Mouse (Mus musculus): Measurements from ENCODE around the gene Gm28036. TPM values are rescaled to one million over a fixed set of nuclear protein-coding genes. Genes with fewer than 3 reads are reported as not detected.

The Gm28036 gene
- polyA plus RNA-seq (2015; fragmentation: Nextera tagmentation; extraction: Ambion mirVana) = 15.7 and 21.0 TPM in 2 replicates

DNA sequence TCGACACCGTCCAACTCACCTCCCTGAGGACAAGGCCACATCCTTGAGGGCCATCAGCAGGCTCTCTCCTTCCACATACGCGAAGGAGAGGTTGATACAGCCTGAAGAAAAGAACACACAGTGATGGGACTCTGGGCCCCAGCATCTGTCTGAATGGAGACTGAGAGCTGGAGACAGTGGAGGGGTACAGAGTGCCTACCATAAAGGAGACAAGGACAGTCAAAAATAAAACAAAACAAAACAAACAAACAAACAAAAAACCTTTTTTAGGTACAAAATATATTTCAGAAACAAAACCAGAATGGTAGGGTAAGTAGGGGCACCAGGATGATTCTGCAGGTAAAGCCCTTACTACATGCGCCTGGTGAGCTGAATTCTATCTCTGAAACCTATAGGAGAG is at the start of gene Gm28036:
Gm28036 (minus strand) TSS at position 101 of the 400 bp plus-strand sequence.
- 93% methylated on average over 5 of the region's 5 CpGs for WGBS
- Histone ChIP-seq H3K9ac (no peak within 1 kb of the TSS), H3K4me1 (no peaks in the 10 kb centered on the region), H3K4me3 (no peak within 1 kb of the TSS), H3K27ac (no peak within 1 kb of the TSS), H3K36me3 (no peaks in the 10 kb centered on the region; the same call in 1 of the 2 replicates), H3K4me2 (no peak within 1 kb of the TSS), H3K9me3 (no peaks in the 10 kb centered on the region), H3K27me3 (no peaks in the 10 kb centered on the region)
- no peak for ATAC-seq (ENCODE audit: borderline replicate concordance, extremely low read depth, low FRiP score, low TSS enrichment)

DNA sequence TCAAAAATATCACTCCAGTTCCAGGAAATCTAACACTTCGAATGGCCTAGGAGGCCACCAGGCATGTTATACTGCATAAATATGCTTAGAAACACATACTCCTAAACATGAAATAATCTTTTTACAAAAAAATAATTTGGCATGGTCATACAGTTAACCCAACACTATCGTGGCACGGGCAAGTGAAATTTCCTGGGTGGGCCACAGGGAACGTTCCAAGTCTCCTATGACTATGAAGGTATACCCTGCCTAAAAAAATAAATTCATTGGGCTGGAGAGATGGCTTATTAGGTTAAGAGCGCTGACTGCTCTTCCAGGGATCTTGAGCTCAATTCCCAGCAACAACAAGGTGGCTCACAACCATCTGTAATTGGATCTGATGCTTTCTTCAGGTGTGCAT is 39.7 kb upstream of the Gm28036 start:
- Histone ChIP-seq H3K4me2 (no peak overlapping the region), H3K27ac (no peak overlapping the region), H3K9ac (no peak overlapping the region), H3K4me3 (no peak overlapping the region), H3K4me1 (no peaks in the 10 kb centered on the region), H3K9me3 (no peaks in the 10 kb centered on the region), H3K27me3 (no peaks in the 10 kb centered on the region), H3K36me3 (peaks cover 87% of the 10 kb centered on the region)
- no peak for ATAC-seq (ENCODE audit: borderline replicate concordance, extremely low read depth, low FRiP score, low TSS enrichment)
- WGBS = 89% methylated on average over 5 of the region's 5 CpGs

DNA sequence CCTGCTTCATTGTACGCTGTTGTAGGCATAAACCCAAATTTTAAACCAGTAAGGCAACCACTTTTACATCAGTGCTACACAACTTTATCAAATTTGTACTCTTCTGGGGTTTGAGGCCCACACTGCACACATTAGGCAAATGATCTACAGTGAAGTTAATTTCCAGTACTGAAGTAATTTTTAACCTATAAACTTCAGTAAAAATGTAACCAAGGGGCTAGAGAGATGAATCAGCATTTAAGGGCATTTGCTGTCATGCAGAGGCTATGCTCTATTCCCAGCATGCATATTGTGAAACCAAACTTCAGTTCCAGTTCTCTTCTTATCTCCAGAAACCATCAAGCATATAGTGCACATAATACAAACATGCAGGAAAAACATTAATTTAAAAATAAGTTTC is 38.6 kb upstream of the Gm28036 start:
- Histone ChIP-seq H3K9ac (no peak overlapping the region), H3K27me3 (no peaks in the 10 kb centered on the region), H3K4me1 (no peaks in the 10 kb centered on the region), H3K4me2 (no peak overlapping the region), H3K27ac (no peak overlapping the region), H3K4me3 (no peak overlapping the region), H3K36me3 (peaks cover 82% of the 10 kb centered on the region), H3K9me3 (no peaks in the 10 kb centered on the region)
- ATAC-seq (ENCODE audit: borderline replicate concordance, extremely low read depth, low FRiP score, low TSS enrichment) = no peak
- 96% methylated on average over 1 of the region's 1 CpGs for WGBS

DNA sequence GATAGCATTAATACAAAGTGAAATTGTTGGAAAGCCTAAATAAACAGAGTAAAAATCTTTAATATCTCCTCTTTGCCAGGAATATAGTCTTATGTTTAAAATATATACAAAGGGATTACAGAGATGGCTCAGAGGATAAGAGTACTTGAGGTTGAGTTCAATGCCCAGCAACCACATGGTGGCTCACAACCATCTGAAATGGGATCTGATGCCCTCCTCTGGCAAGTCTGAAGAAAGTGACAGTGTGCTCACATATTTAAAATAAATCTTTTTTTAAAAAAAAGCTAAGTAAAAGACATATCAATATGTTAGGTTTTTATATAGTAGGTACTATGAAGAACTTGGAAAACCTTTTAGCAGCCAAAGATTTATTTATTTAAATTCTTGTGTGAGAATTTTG is 24.6 kb upstream of the Gm28036 start:
- no peak overlapping the region for H3K27ac ChIP-seq
- H3K4me3 ChIP-seq = no peak overlapping the region
- no peak overlapping the region for H3K9ac ChIP-seq
- H3K9me3 ChIP-seq = no peaks in the 10 kb centered on the region
- H3K4me2 ChIP-seq = no peak overlapping the region
- no peaks in the 10 kb centered on the region for H3K4me1 ChIP-seq
- no peak for ATAC-seq (ENCODE audit: borderline replicate concordance, extremely low read depth, low FRiP score, low TSS enrichment)
- peaks cover 77% of the 10 kb centered on the region for H3K36me3 ChIP-seq
- no peaks in the 10 kb centered on the region for H3K27me3 ChIP-seq

DNA sequence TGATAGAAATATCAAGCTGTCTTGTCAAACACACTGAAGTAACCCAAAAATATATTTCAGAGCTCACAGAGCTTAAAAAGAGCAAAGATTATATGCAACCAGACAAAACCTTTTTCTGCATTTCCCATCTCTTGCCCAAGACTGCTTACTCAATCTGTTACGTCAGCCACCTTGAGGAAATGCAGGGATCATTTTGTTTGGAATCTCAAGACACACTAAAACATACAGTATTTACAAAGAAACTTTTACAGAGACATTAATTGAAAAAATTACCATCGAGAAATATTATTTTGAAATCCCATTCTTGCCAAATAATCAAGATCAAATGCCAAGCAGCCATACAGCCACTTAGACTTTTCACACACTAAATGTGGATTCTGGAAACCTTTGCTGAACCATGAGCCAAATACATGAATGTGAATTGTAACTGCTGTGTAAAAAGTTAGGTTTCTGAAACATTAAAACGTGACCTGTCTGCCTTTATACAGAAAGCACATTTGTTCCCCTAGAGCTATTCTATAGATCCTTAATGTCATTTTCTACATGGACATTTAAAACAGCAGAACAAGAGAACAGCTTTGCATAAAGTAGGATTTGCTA is 20.5 kb upstream of the Gm28036 start:
- H3K9me3 ChIP-seq = no peaks in the 10 kb centered on the region
- H3K4me2 ChIP-seq = no peak overlapping the region
- no peak overlapping the region for H3K9ac ChIP-seq
- no peaks in the 10 kb centered on the region for H3K27me3 ChIP-seq
- WGBS = 80% methylated on average over 3 of the region's 3 CpGs
- no peak overlapping the region for H3K27ac ChIP-seq
- H3K36me3 ChIP-seq = peaks cover 52% of the 10 kb centered on the region
- ATAC-seq (ENCODE audit: borderline replicate concordance, extremely low read depth, low FRiP score, low TSS enrichment) = no peak
- peaks cover 13% of the 10 kb centered on the region for H3K4me1 ChIP-seq
- H3K4me3 ChIP-seq = no peak overlapping the region

DNA sequence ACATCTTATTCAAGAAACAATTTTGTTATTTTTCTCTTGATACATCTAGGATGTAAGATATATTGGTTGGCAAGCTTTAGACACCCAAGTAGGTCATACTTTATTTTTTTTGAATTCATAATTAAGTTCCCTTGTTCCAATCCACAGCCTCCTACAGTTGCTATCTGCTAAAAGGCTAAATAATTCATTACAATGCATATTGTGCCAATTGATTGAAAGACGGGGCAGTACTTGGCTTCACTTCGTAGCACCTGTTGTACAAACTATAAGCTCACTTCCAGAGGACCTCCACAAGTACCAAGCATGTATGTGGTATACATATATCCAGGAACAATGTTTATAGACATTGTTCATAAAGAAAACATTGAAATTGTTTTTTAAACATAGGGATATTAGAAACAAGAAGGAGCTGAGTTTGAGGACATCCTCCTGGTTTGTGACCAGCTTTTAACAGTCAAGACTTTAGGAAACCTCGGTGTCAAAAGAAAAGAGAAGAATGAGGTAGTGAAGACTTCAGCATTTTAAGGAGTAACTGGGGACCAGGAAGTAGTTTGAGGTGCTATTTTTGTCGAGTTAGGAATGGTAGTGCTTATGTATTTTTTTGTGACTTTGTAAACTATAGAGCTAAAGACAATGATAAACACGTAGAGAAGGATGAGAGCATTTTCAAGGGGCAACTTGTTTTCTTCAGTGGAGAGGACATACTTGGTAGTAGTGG is 19.5 kb upstream of the Gm28036 start:
- no peak for ATAC-seq (ENCODE audit: borderline replicate concordance, extremely low read depth, low FRiP score, low TSS enrichment)
- 63% methylated on average over 5 of the region's 5 CpGs for WGBS
- no peak overlapping the region for H3K4me2 ChIP-seq
- peaks cover 13% of the 10 kb centered on the region for H3K4me1 ChIP-seq
- no peaks in the 10 kb centered on the region for H3K9me3 ChIP-seq
- no peak overlapping the region for H3K4me3 ChIP-seq
- no peak overlapping the region for H3K27ac ChIP-seq
- H3K9ac ChIP-seq = no peak overlapping the region
- H3K36me3 ChIP-seq = peaks cover 46% of the 10 kb centered on the region
- no peaks in the 10 kb centered on the region for H3K27me3 ChIP-seq

DNA sequence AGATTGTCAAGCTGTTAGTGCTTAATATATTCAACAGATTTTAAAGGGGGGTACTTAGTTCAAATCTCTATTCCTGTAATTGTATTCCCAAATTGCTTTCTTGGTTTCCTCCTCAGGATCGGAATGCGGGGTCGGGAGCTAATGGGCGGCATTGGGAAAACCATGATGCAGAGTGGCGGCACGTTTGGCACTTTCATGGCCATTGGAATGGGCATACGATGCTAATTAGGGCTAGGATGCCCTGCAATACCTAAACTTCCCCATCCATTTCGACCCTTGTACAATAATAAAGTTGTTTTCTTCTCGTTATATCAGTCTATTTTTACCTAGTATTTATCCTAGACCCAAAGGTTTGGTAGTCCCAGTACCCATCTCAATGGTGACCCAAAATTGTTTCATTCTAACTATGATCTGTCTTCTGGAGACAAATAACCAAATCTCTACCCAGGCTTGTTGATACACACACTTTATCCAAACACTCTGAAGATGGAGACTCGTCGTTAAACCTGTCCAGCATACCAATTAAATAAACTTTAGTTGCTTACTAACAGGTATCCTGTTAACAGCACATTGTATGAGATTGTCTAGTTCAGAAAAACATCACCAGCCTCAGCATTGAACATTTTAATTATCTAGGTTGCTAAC is 18.7 kb upstream of the Gm28036 start:
- Histone ChIP-seq H3K4me2 (peak overlapping the region; percentile 83), H3K4me1 (peaks cover 13% of the 10 kb centered on the region), H3K27me3 (no peaks in the 10 kb centered on the region), H3K36me3 (peaks cover 39% of the 10 kb centered on the region), H3K27ac (no peak overlapping the region), H3K4me3 (peak overlapping the region; percentile 91; the same call in 1 of the 2 replicates), H3K9ac (no peak overlapping the region), H3K9me3 (no peaks in the 10 kb centered on the region)
- no peak for ATAC-seq (ENCODE audit: borderline replicate concordance, extremely low read depth, low FRiP score, low TSS enrichment)
- 55% methylated on average over 11 of the region's 11 CpGs for WGBS

DNA sequence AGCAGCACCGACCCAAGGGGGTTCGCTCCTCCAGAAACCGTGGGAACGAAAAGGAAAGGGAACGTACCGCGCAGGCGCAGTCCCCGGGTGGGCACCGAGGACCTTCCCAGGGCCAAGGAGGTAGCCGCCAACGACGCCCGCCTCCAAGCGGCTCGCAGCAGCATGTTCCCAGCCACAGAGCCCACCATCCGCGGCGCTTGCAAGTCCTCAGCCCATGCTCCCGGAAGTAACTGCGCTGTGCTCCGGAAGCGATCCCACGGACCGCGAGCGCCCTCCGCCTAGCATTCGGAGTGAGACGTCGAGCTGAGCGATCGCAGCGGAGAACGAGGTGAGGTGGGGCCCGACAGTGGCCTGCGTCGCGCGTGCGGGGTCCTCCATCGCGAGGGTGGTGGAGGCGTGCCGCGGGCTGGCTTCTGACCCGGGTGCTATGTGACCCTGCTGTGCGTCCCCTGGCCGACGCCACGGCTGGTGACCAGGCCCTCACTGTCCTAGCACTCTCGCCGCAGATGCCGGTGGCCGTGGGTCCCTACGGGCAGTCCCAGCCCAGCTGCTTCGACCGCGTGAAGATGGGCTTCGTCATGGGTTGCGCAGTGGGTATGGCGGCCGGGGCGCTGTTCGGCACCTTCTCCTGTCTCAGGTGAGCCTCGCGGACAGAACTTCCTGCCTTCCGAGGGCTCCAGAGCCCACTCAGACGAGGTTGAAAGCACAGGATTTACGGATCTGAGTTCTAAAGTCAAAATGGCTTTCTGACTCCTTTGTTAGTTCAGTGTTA is 17.2 kb upstream of the Gm28036 start, which contains the start of the genes Romo1 and Nfs1:
Romo1 (plus strand) TSS at position 87 of the 772 bp plus-strand sequence.
Nfs1 (minus strand) TSS at position 234 of the 772 bp plus-strand sequence.
- 1% methylated on average over 70 of the region's 70 CpGs for WGBS
- ATAC-seq (ENCODE audit: borderline replicate concordance, extremely low read depth, low FRiP score, low TSS enrichment) = peak; percentile 97

DNA sequence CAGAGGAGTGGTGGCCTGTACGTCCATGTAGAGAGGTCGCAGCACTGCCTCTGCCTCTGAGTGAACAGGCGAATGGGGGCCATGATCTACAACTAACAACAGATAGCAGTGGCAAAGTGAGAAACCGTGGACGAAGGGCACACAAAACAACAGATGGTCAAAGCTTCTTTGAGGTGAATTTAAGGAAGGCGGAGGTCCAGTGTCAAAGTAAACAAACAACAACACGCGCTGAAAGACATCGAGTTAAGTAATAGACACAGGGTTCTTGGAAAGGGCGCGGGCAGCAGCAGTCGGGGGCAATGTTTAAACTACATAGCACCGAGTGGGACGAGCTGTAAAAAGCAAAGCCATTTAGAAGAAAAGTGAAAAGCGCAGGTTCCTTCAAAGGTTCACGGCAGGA is 16.5 kb upstream of the Gm28036 start:
- peak overlapping the region; percentile 91 for H3K4me3 ChIP-seq
- under 1% methylated on average over 16 of the region's 16 CpGs for WGBS
- no peaks in the 10 kb centered on the region for H3K27me3 ChIP-seq
- H3K4me1 ChIP-seq = peaks cover 13% of the 10 kb centered on the region
- H3K27ac ChIP-seq = peak overlapping the region; percentile 95
- peak overlapping the region; percentile 94 for H3K9ac ChIP-seq
- H3K36me3 ChIP-seq = peaks cover 21% of the 10 kb centered on the region
- ATAC-seq (ENCODE audit: borderline replicate concordance, extremely low read depth, low FRiP score, low TSS enrichment) = peak; percentile 2; the same call in 1 of the 2 replicates
- peak overlapping the region; percentile 83 for H3K4me2 ChIP-seq
- H3K9me3 ChIP-seq = no peaks in the 10 kb centered on the region

More for the DNA sequence above, 17.2 kb upstream of the Gm28036 start, which contains the start of the genes Romo1 and Nfs1:
- Histone ChIP-seq H3K9ac (peak within 1 kb of the TSS; percentile 94), H3K27ac (peak within 1 kb of the TSS; percentile 95), H3K4me1 (peaks cover 13% of the 10 kb centered on the region), H3K36me3 (peaks cover 28% of the 10 kb centered on the region), H3K4me3 (peak within 1 kb of the TSS; percentile 91), H3K27me3 (no peaks in the 10 kb centered on the region), H3K4me2 (peak within 1 kb of the TSS; percentile 83), H3K9me3 (no peaks in the 10 kb centered on the region)

DNA sequence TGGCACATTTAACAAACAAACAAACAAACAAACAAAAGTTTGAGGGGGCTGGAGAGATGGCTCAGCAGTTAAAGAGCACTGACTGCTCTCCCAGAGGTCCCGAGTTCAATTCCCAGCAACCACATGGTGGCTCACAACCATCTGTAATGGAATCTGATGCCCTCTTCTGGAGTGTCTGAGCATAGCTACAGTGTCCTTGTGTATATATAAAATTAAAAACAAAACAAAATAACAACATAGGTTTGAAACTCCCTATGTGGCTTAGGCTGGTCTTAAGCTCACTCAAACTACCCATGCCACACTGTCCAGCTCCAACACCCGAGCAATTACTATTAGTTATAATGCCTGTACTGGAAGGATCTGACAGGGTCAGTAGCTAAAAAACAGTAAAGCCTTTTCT is 15.9 kb upstream of the Gm28036 start:
- Histone ChIP-seq H3K4me2 (peak overlapping the region; percentile 83), H3K27me3 (no peaks in the 10 kb centered on the region), H3K9ac (no peak overlapping the region), H3K4me1 (peaks cover 13% of the 10 kb centered on the region), H3K27ac (no peak overlapping the region), H3K9me3 (no peaks in the 10 kb centered on the region), H3K36me3 (peaks cover 15% of the 10 kb centered on the region), H3K4me3 (peak overlapping the region; percentile 91)
- 77% methylated on average over 2 of the region's 2 CpGs for WGBS
- no peak for ATAC-seq (ENCODE audit: borderline replicate concordance, extremely low read depth, low FRiP score, low TSS enrichment)

DNA sequence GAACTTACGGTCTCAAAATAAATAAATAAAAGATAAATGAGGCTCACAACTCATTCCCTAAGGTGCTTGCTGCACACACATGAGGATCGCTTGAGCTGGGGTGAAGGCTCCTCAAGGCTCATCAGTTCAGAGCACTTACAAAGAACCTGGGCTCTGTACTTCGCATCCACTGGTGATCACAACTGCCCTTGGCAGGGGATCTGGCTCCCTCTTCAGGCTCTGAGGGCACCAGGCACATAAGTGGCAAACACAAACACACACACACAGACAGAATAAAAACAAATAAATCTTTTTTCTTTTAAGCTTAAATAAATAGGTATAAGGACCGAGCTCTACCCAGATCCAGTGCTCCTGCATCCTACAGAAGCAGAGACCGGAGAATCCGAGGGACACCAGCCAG is 8.8 kb upstream of the Gm28036 start:
- no peak overlapping the region for H3K27ac ChIP-seq
- no peaks in the 10 kb centered on the region for H3K9me3 ChIP-seq
- H3K36me3 ChIP-seq = no peaks in the 10 kb centered on the region
- H3K4me2 ChIP-seq = no peak overlapping the region
- no peaks in the 10 kb centered on the region for H3K4me1 ChIP-seq
- no peak overlapping the region for H3K4me3 ChIP-seq
- 82% methylated on average over 6 of the region's 6 CpGs for WGBS
- no peak for ATAC-seq (ENCODE audit: borderline replicate concordance, extremely low read depth, low FRiP score, low TSS enrichment)
- no peaks in the 10 kb centered on the region for H3K27me3 ChIP-seq
- no peak overlapping the region for H3K9ac ChIP-seq
